Mouse (Mus musculus): Measurements from ENCODE around the gene Itga10.
"Not testable (repeated sequence)": the region's sequence is repeated elsewhere in the genome, so short reads cannot be mapped to it uniquely, and the experiment has no call there.

Gene Itga10

DNA sequence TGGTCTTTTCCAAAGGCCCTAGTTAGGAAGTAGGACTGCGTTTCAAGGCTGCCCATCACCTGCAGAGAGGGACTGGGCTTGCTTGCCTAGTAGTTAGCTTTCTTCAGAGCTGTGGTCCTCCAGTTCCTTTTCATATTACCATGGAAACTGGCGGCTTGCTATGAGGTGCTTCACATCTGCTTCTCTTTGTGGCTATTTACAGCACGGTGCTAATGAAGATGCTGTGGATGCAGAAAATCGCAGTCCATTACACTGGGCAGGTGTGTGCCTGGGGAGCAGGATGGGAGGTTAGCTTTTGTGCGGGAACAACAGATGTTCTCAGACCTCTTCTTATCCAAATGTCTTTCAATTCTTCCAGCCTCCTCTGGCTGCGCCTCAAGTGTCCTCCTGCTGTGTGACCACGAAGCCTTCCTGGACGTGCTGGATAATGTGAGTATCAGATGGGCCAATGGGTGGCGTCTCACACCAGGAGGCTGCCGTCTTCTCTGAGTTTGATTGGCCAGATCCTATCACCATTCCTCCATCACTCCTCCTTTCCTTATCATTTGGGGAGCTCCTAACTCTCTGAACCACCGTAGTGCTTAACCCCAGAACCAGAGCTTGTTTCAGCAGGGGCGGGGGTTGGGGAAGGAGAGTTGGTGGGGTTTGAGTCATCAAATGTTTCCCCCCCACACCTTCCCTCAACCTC is 35.0 kb downstream of the Itga10 start:
- DNase-seq (ENCODE audit: low read depth, low spot score) = no peak

GRCm38 (mm10) chr3:96683496-96683895 is 38.1 kb downstream of the Itga10 start:
- DNase-seq (ENCODE audit: low read depth, low spot score) = no peak

GRCm38 (mm10) chr3:96684151-96684821 is 38.9 kb downstream of the Itga10 start:
- DNase-seq (ENCODE audit: low read depth, low spot score) = no peak

GRCm38 (mm10) chr3:96684822-96685156 is 39.4 kb downstream of the Itga10 start:
- no peak for DNase-seq (ENCODE audit: low read depth, low spot score)

DNA sequence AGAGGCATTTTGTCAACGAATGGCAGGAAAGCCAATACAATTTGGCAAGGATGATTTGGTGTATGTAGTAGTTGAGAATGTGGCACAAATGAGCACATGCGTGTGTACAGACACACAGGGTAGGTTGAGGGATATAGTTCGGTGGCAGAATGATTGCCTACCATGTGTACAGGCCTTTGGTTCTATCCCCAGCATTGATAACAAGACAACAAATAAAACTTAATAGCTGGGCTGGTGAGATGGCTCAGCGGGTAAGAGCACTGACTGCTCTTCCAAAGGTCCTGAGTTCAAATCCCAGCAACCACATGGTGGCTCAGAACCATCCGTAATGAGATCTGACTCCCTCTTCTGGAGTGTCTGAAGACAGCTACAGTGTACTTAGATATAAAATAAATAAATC is 40.7 kb downstream of the Itga10 start:
- DNase-seq (ENCODE audit: low read depth, low spot score) = not testable (repeated sequence)

DNA sequence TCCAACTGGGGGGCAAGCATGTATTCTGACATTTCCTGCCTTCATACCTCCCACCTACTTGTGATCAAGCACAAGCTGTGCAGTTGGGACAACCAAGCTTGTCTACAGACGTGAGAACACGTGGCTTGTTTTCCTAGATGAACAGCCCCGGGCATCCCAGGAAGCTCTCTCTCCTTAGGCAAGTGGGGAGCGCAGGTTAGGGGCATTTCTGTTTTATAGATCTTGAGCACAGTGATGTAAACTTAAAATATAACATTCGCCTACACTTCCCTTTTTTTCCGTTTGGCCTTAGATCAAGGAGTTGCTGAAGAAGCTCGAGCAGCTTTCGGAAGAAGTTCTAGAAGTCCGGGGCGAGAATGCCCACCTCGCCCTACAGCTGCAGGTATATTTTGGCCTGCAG is 43.5 kb downstream of the Itga10 start:
- no peak for DNase-seq (ENCODE audit: low read depth, low spot score)

GRCm38 (mm10) chr3:96690298-96690697 is 44.9 kb downstream of the Itga10 start:
- no peak for DNase-seq (ENCODE audit: low read depth, low spot score)

- no peak for DNase-seq (ENCODE audit: low read depth, low spot score)
Measured at GRCm38 (mm10) chr3:96692506-96692905, 47.1 kb downstream of the Itga10 start.

- no peak for DNase-seq (ENCODE audit: low read depth, low spot score)
Measured at GRCm38 (mm10) chr3:96693579-96693978, 48.2 kb downstream of the Itga10 start.

- peak; percentile 62 for DNase-seq (ENCODE audit: low read depth, low spot score)
Measured at GRCm38 (mm10) chr3:96696198-96696765, 50.9 kb downstream of the Itga10 start, which contains the start of gene Pias3. TSS of gene Pias3 (plus strand) at chr3:96696384.

DNA sequence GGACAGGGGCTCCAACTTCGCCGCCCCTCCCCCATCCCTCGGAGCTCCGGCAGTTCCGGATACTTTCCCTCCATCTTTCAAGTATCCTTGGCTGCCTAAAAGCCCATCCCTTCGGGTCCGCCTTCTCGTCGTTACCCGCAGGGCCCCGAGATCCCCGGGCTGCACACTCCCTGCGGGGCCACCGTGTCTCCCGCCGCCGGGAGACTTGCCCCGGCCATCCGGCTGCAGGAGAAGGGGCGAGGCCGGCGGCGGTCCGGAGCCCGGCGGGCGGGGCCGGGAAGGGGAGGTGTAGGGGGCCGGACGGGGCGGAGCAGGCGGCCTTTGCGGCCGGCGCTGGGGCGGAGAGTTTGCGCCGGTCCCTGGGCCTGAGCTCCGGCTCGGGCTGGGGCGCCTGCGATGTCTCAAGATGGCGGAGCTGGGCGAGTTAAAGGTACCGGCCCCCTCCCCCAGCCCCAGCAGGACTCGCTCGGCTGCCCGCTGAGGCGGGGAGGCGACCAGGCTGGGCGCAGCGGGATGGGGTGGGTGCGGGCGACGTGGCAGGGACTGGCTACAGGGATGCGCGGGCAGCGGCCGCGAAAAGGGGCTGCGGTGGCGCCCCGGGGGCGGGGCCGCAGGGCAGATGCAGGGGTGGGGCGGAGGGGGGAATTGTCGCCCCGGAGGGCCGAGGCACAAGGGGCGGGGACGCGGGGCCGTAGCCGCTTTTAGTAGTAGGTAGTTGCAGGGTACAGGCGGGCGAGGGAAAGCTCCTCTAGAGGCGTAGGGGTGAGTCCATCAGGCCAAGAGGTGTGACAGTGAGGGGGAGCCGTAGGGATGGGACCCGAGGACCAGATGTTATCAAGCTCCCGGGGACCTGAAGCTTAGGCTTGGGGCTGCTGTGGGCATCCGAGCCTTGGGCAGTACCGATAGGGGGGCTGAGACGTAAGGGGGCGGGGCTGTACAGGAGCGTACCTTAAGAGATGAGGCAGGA is 51.7 kb downstream of the Itga10 start:
- DNase-seq (ENCODE audit: low read depth, low spot score) = peak; percentile 81

GRCm38 (mm10) chr3:96698993-96699690 is 53.8 kb downstream of the Itga10 start:
- DNase-seq (ENCODE audit: low read depth, low spot score) = peak; percentile 78

DNA sequence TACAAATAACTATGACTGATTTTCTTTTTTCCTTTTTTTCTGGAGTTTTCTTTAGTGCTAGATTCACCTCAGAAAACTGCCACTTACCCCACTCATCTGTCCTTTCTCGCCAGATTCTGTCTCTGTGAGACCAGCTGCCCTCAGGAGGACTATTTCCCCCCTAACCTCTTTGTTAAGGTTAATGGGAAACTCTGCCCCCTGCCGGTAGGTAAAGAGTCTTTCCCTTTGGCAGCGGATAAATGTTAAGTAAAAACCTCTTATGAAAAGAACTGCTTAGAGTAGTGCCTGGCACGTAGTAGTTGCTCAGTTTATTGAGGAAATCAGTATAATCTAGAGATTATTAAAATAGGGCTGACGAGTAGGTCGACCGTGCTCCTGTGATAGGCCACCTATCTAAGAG is 55.0 kb downstream of the Itga10 start:
- no peak for DNase-seq (ENCODE audit: low read depth, low spot score)

GRCm38 (mm10) chr3:96701003-96701402 is 55.6 kb downstream of the Itga10 start:
- no peak for DNase-seq (ENCODE audit: low read depth, low spot score)

DNA sequence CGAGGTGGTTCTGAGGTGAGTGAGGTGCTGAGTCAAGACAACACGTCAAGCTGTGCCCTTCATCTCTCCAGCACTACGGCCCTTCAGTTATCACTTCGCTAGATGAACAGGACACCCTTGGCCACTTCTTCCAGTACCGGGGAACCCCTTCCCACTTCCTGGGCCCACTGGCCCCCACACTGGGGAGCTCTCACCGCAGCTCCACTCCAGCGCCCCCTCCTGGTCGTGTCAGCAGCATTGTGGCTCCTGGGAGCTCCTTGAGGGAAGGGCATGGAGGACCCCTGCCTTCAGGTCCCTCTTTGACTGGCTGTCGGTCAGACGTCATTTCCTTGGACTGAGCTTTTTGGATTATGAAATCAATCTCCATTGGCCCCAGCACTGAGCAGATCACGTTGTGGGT is 59.4 kb downstream of the Itga10 start:
- no peak for DNase-seq (ENCODE audit: low read depth, low spot score)

- DNase-seq (ENCODE audit: low read depth, low spot score) = no peak
Measured at GRCm38 (mm10) chr3:96706217-96706616, 60.8 kb downstream of the Itga10 start.

DNA sequence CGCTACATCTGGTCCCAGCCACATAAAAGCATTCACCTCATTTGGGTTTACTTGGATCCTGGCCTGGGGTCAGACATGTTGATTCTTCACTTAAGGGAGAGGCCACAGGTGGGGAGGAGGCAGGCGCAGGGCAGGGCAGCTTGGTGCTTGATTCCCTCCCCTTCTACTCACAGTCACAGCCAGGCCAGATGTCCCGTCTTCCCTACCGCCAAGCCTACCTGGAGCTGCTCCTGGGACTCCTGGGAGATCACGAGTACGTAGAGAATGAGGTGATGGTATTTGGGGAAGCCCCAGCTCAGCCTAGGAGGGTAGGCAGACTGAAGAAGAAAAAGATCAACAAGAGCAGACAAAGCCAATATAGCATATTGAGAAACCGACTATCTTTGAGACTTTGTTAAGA is 61.6 kb downstream of the Itga10 start:
- DNase-seq (ENCODE audit: low read depth, low spot score) = no peak

GRCm38 (mm10) chr3:96707903-96708683 is 62.7 kb downstream of the Itga10 start, which contains the start of gene Nudt17:
TSS of gene Nudt17 (minus strand) at chr3:96708562.
- peak; percentile 67 for DNase-seq (ENCODE audit: low read depth, low spot score)

- no peak for DNase-seq (ENCODE audit: low read depth, low spot score)
Measured at GRCm38 (mm10) chr3:96708684-96709064, 63.3 kb downstream of the Itga10 start.

Data from retina, postnatal 7 days (tissue).